Mouse (Mus musculus): ENCODE data around the gene Dusp28.

The Dusp28 gene

GRCm38 (mm10) chr1:92907632-92908360, 1.0 kb downstream of the Dusp28 start:
- in situ Hi-C loops (cut with MboI) = loop anchor here (25.0 kb wide), 2 partner anchors 730 to 905 kb away; partner anchors contain the start of genes D2hgdh, Dtymk and Ing5

- in situ Hi-C loops (cut with MboI) = loop anchor here (25.0 kb wide), 2 partner anchors 729 to 904 kb away; partner anchors contain the start of genes D2hgdh, Dtymk and Ing5
These were observed 1.9 kb downstream of the Dusp28 start for GRCm38 (mm10) chr1:92908664-92909063.

- in situ Hi-C loops (cut with MboI) = loop anchor here (25.0 kb wide), 2 partner anchors 728 to 903 kb away; partner anchors contain the start of genes D2hgdh, Dtymk and Ing5
These were observed 2.3 kb downstream of the Dusp28 start for GRCm38 (mm10) chr1:92909068-92909467.

- in situ Hi-C loops (cut with MboI) = loop anchor here (25.0 kb wide), 2 partner anchors 727 to 902 kb away; partner anchors contain the start of genes D2hgdh, Dtymk and Ing5
These were observed 3.6 kb downstream of the Dusp28 start, which contains the start of gene Rnpepl1 for GRCm38 (mm10) chr1:92910239-92910885. Rnpepl1 (plus strand) TSS chr1:92910783.

- in situ Hi-C loops (cut with MboI) = loop anchor here (25.0 kb wide), 2 partner anchors 726 to 901 kb away; partner anchors contain the start of genes D2hgdh, Dtymk and Ing5
These were observed 4.3 kb downstream of the Dusp28 start for GRCm38 (mm10) chr1:92910925-92911720.

GRCm38 (mm10) chr1:92911721-92912138, 4.9 kb downstream of the Dusp28 start:
- in situ Hi-C loops (cut with MboI) = loop anchor here (25.0 kb wide), 2 partner anchors 726 to 901 kb away; partner anchors contain the start of genes D2hgdh, Dtymk and Ing5

GRCm38 (mm10) chr1:92912286-92912685, 5.5 kb downstream of the Dusp28 start:
- in situ Hi-C loops (cut with MboI) = loop anchor here (25.0 kb wide), 2 partner anchors 725 to 900 kb away; partner anchors contain the start of genes D2hgdh, Dtymk and Ing5

- in situ Hi-C loops (cut with MboI) = loop anchor here (25.0 kb wide), 2 partner anchors 723 to 898 kb away; partner anchors contain the start of genes D2hgdh, Dtymk and Ing5
These were observed 7.5 kb downstream of the Dusp28 start for GRCm38 (mm10) chr1:92914239-92914638.

- in situ Hi-C loops (cut with MboI) = loop anchor here (25.0 kb wide), 2 partner anchors 722 to 897 kb away; partner anchors contain the start of genes D2hgdh, Dtymk and Ing5
These were observed 8.2 kb downstream of the Dusp28 start for GRCm38 (mm10) chr1:92914993-92915392.

GRCm38 (mm10) chr1:92916725-92917124, 9.9 kb downstream of the Dusp28 start:
- in situ Hi-C loops (cut with MboI) = loop anchor here (25.0 kb wide), 2 partner anchors 721 to 896 kb away; partner anchors contain the start of genes D2hgdh, Dtymk and Ing5

GRCm38 (mm10) chr1:92919151-92919550, 12.4 kb downstream of the Dusp28 start:
- in situ Hi-C loops (cut with MboI) = loop anchor here (25.0 kb wide), 2 partner anchors 718 to 893 kb away; partner anchors contain the start of genes D2hgdh, Dtymk and Ing5

- in situ Hi-C loops (cut with MboI) = loop anchor here (25.0 kb wide), 2 partner anchors 718 to 893 kb away; partner anchors contain the start of genes D2hgdh, Dtymk and Ing5
These were observed 13.0 kb downstream of the Dusp28 start for GRCm38 (mm10) chr1:92919775-92920174.

GRCm38 (mm10) chr1:92920474-92921200, 13.9 kb downstream of the Dusp28 start:
- in situ Hi-C loops (cut with MboI) = loop anchor here (25.0 kb wide), 2 partner anchors 717 to 892 kb away; partner anchors contain the start of genes D2hgdh, Dtymk and Ing5

GRCm38 (mm10) chr1:92921496-92921895, 14.7 kb downstream of the Dusp28 start:
- in situ Hi-C loops (cut with MboI) = loop anchor here (25.0 kb wide), 2 partner anchors 716 to 891 kb away; partner anchors contain the start of genes D2hgdh, Dtymk and Ing5

GRCm38 (mm10) chr1:92930171-92930706, 23.5 kb downstream of the Dusp28 start:
- in situ Hi-C loops (cut with MboI) = loop anchor here (10.0 to 25.0 kb wide), 2 partner anchors 455 to 557 kb away; partner anchors contain the start of genes Hdlbp and Ndufa10

- in situ Hi-C loops (cut with MboI) = loop anchor here (10.0 to 25.0 kb wide), 2 partner anchors 459 to 554 kb away; partner anchors contain the start of genes Hdlbp and Ndufa10
These were observed 26.8 kb downstream of the Dusp28 start for GRCm38 (mm10) chr1:92933611-92934010.

GRCm38 (mm10) chr1:92934182-92934827, 27.5 kb downstream of the Dusp28 start, which contains the start of gene Capn10:
Capn10 (plus strand) TSS chr1:92934376.
- in situ Hi-C loops (cut with MboI) = loop anchor here (10.0 to 25.0 kb wide), 2 partner anchors 460 to 553 kb away; partner anchors contain the start of genes Hdlbp and Ndufa10
